Mouse (Mus musculus) bone marrow, adult 2 months (tissue): ENCODE data around the gene Dnajc14. TPM values are rescaled to one million over a fixed set of nuclear protein-coding genes. Genes with fewer than 3 reads are reported as not detected.

Source experiments
- H3K27ac ChIP-seq: fragments of 200-500 bp; 2 replicates; pipeline ENCODE4 v1.5.1; 2012; ENCODE audit warnings: low read depth, mild to moderate bottlenecking, control low read depth, inconsistent platforms, low read length; ENCODE audit not compliant: control insufficient read depth, poor library complexity, insufficient read depth
- H3K4me1 ChIP-seq: fragments of 200-500 bp; 2 replicates; pipeline ENCODE4 v1.6.1; 2011; ENCODE audit warnings: low read length; ENCODE audit not compliant: control insufficient read depth, insufficient read depth
- H3K4me3 ChIP-seq: fragments of 200-500 bp; replicated peaks from 2 replicates; pipeline ENCODE3; 2011; ENCODE audit warnings: mild to moderate bottlenecking, low read depth, low read length, control low read depth; ENCODE audit not compliant: control insufficient read depth
- CTCF ChIP-seq: fragments of 200-500 bp; IDR thresholded peaks from 2 replicates; pipeline ENCODE4 v1.5.1; 2011; ENCODE audit warnings: low read length, control low read depth; ENCODE audit not compliant: control insufficient read depth, insufficient read depth
- WGBS: fragments of 180-500 bp; shearing (Covaris S2); methylation state at CpG from one replicate; pipeline ENCODE4 v1.1.7; 2018; 5-methylcytosine and 5-hydroxymethylcytosine counted together
- polyA plus RNA-seq: library from polyadenylated mRNA; stranded (reverse); fragments of >200 nt; gene quantifications from 2 replicates; pipeline ENCODE4 v1.2.4, GENCODE M21; 2011; ENCODE audit warnings: low replicate concordance; ENCODE audit not compliant: missing spikeins, insufficient read depth, insufficient read length

Dnajc14 gene
- polyA plus RNA-seq, 1 experiment: 20.7 TPM

DNA sequence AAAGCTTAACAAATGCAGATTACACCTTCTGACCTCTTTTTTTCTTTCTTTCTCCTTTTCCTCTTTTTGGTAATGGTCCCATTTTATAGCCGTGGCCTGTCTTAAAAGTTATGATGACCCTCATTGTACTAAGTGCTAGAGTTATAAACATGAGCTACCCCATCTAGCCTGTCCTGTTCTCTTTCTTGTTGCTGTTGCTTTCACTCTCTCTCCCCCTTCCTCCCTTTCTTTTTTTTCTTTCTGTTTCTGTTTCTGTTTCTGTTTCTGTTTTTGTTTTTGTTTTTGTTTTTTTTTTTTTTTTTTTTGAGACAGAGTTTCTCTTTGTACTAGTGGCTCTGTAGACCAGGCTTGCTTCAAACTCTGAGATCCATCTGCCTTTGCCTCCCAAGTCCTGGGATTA is 62.7 kb downstream of the Dnajc14 start:
- WGBS: 91% methylated on average over 1 of the region's 1 CpGs
- no peak overlapping the region for H3K27ac ChIP-seq
- H3K4me1 ChIP-seq: no peaks in the 10 kb centered on the region
- no peak overlapping the region for H3K4me3 ChIP-seq
- no peak for TF ChIP-seq CTCF

Other genes with a start within 250 kb of the Dnajc14 start
- 80.3 and 116 TPM in 2 replicates for gene Pa2g4, start 238.1 kb upstream of the Dnajc14 start, polyA plus RNA-seq
- gene Erbb3, start 214.4 kb upstream of the Dnajc14 start, polyA plus RNA-seq: 0.59 and 0.75 TPM in 2 replicates
- gene Rps26, start 177.3 kb upstream of the Dnajc14 start, polyA plus RNA-seq: 1,015 and 1,193 TPM in 2 replicates
- not detected in 2 replicates for gene Ikzf4, start 158.1 kb upstream of the Dnajc14 start, polyA plus RNA-seq
- gene Suox, start 130.0 kb upstream of the Dnajc14 start, polyA plus RNA-seq: 10.8 and 11.6 TPM in 2 replicates
- gene Rab5b, start 107.8 kb upstream of the Dnajc14 start, polyA plus RNA-seq: 26.4 and 35.4 TPM in 2 replicates
- 1.4 TPM in 1 of 2 replicates, not detected in the other for gene Pmel, start 99.9 kb upstream of the Dnajc14 start, polyA plus RNA-seq
- 60.6 and 62.9 TPM in 2 replicates for gene Cdk2, start 99.0 kb upstream of the Dnajc14 start, polyA plus RNA-seq
- gene Dgka, start 59.2 kb upstream of the Dnajc14 start, polyA plus RNA-seq: 19.2 and 41.7 TPM in 2 replicates
- 58.3 and 76.9 TPM in 2 replicates for gene Pym1, start 56.2 kb upstream of the Dnajc14 start, polyA plus RNA-seq
- gene Mmp19, start 13.2 kb upstream of the Dnajc14 start, polyA plus RNA-seq: 2.4 and 5.1 TPM in 2 replicates
- 2.8 and 8.3 TPM in 2 replicates for gene Tmem198b, start 308 bp downstream of the Dnajc14 start, polyA plus RNA-seq
- gene Sarnp, start 13.3 kb downstream of the Dnajc14 start, polyA plus RNA-seq: 45.2 and 73.3 TPM in 2 replicates
- gene Ormdl2, start 17.6 kb downstream of the Dnajc14 start, polyA plus RNA-seq: 24.9 and 25.4 TPM in 2 replicates
- gene Gdf11, start 87.7 kb downstream of the Dnajc14 start, polyA plus RNA-seq: 2.4 and 3.6 TPM in 2 replicates
- 49.2 and 134 TPM in 2 replicates for gene Cd63, start 96.9 kb downstream of the Dnajc14 start, polyA plus RNA-seq
- gene Rdh5, start 118.8 kb downstream of the Dnajc14 start, polyA plus RNA-seq: 2.6 and 6.2 TPM in 2 replicates
- gene Bloc1s1, start 120.0 kb downstream of the Dnajc14 start, polyA plus RNA-seq: 78.6 and 92.7 TPM in 2 replicates
- gene Itga7, start 129.8 kb downstream of the Dnajc14 start, polyA plus RNA-seq: 1.4 and 1.9 TPM in 2 replicates
- 1.3 and 3.7 TPM in 2 replicates for gene Mettl7b, start 156.9 kb downstream of the Dnajc14 start, polyA plus RNA-seq
- not detected in 2 replicates for gene Olfr9, start 185.4 kb downstream of the Dnajc14 start, polyA plus RNA-seq
- not detected in 2 replicates for gene Olfr763, start 206.7 kb downstream of the Dnajc14 start, polyA plus RNA-seq
- not detected in 2 replicates for gene Olfr764-ps1, start 235.8 kb downstream of the Dnajc14 start, polyA plus RNA-seq
- not detected in 2 replicates for gene Olfr765, start 245.9 kb downstream of the Dnajc14 start, polyA plus RNA-seq